Mouse (Mus musculus) heart, postnatal 0 days (tissue): ENCODE measurements at regions not wholly inside any gene's neighbourhood (a gene's known extent, or its start where the extent isn't known, plus 50 kb on each side); places are given as distances from the start of the nearest gene placed in this dataset.

Experiments used
- ATAC-seq: fragments of 200-750 bp; cut with Nextera tagmentation; 2 replicates; pipeline ENCODE4 v1.8.0; 2017; ENCODE audit warnings: low read depth, moderate number of reproducible peaks, moderate library complexity; ENCODE audit not compliant: insufficient read depth
- DNase-seq: peaks from one replicate; pipeline ENCODE4 v3.0.0-alpha.2; 2016; ENCODE audit warnings: low spot score
- H3K27ac ChIP-seq: fragments of 300-500 bp; sonication (generic); 2 replicates; pipeline ENCODE4 v1.5.1; 2014; ENCODE audit warnings: low read depth, mild to moderate bottlenecking
- H3K27me3 ChIP-seq: fragments of 300-500 bp; sonication (generic); 2 replicates; pipeline ENCODE4 v1.6.1; 2014; ENCODE audit warnings: low read length, mixed read lengths; ENCODE audit not compliant: control insufficient read depth, insufficient read depth
- H3K36me3 ChIP-seq: fragments of 300-500 bp; sonication (generic); replicated peaks from 2 replicates; pipeline ENCODE4 v1.6.1; 2014; ENCODE audit warnings: low read length, mixed read lengths; ENCODE audit not compliant: control insufficient read depth, insufficient read depth
- H3K4me1 ChIP-seq: fragments of 300-500 bp; sonication (generic); 2 replicates; pipeline ENCODE4 v1.6.1; 2014; ENCODE audit warnings: antibody characterized with exemption; ENCODE audit not compliant: control insufficient read depth, insufficient read depth
- H3K4me2 ChIP-seq: fragments of 300-500 bp; sonication (generic); 2 replicates; pipeline ENCODE4 v1.6.1; 2014; ENCODE audit warnings: low read depth, mild to moderate bottlenecking, low read length, moderate library complexity
- H3K4me3 ChIP-seq: fragments of 300-500 bp; sonication (generic); 2 replicates; pipeline ENCODE4 v1.5.1; 2014; ENCODE audit warnings: low read depth, low read length
- H3K9ac ChIP-seq: fragments of 300-500 bp; sonication (generic); replicated peaks from 2 replicates; pipeline ENCODE4 v1.6.1; 2014; ENCODE audit warnings: low read depth, low read length, mixed read lengths
- H3K9me3 ChIP-seq: fragments of 300-500 bp; sonication (generic); replicated peaks from 2 replicates; pipeline ENCODE4 v1.6.1; 2016; ENCODE audit warnings: low read length; ENCODE audit not compliant: control insufficient read depth
- CTCF ChIP-seq: IDR thresholded peaks from 2 replicates; pipeline ENCODE4 v1.5.1; 2016; ENCODE audit warnings: antibody characterized with exemption, control low read depth, low read depth
- EP300 ChIP-seq: IDR thresholded peaks from 2 replicates; pipeline ENCODE4 v1.6.1; 2016; ENCODE audit warnings: antibody characterized with exemption, low read depth
- WGBS: fragments of 180-500 bp; shearing (Covaris S2); extraction: QIAGEN DNeasy Blood & Tissue Kit; methylation state at CpG from one replicate; pipeline ENCODE4 v1.1.7; 2014; 5-methylcytosine and 5-hydroxymethylcytosine counted together

DNA sequence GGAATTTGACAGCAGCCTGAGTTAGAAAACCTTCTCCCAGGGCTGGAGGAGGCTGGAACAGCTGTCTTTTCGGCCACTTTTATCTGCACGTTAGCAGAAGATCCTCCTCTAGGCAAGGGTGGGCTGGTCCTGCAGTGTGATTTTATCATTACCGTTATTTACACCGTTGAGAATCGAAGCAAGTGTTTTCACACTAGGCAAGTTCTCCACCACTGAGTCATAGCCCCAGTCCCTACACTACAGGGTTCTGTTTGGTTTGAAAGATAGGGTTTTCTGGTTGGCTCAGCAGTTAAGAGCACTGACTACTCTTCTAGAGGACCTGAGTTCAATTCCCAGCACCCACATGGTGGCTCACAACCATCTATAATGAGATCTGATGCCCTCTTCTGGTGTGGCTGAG, 58.9 kb upstream of the Osbpl8 start:
- no peak overlapping the region for H3K4me2 ChIP-seq
- no peaks in the 10 kb centered on the region for H3K36me3 ChIP-seq
- ATAC-seq (no peak), DNase-seq (no peak)
- TF ChIP-seq CTCF = no peak
- H3K4me1 ChIP-seq = peaks cover 11% of the 10 kb centered on the region; the same call in 1 of the 2 replicates
- no peak overlapping the region for H3K9ac ChIP-seq
- 88% methylated on average over 5 of the region's 5 CpGs for WGBS
- no peaks in the 10 kb centered on the region for H3K27me3 ChIP-seq
- H3K27ac ChIP-seq = no peak overlapping the region
- H3K9me3 ChIP-seq = no peaks in the 10 kb centered on the region
- H3K4me3 ChIP-seq = no peak overlapping the region

DNA sequence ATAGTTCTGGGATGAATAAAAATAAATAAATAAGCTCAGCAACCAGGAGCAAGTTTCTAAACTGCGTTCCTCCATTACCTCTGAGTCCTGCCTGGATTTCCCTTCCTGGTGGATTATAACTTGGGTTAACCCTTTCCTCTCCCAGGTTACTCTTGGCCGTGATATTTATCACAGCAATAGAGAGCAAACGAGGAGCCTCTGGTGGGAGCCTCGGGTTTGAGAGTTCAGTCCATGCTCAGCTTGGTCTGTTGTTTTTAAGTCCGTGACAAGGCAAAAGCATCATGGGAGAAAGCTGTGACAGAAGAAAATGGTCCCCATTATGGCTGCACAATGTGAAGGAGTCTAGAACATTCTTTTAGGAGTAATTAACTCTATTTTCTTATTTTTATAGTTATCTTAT, 61.0 kb upstream of the Osbpl8 start:
- no peak for DNase-seq

DNA sequence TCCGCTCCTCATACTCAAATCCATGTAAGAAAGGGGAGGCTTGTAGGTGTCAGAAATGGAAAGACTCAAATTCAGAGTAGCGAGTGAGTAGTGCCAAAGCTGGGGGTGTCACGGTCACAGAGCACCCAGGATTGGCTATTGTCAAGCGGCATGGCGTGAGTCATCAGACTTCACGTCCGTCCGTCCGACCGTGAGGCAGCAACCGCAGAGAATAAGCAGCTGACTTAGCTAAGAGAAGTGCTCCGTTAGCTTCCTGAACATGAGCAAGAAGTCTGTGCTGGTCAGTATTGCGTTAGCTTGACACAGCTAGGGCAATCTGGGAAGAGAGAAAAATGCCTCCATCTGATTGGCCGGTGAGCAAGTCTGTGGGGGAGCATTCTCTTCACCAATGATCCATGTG, 61.5 kb upstream of the Osbpl8 start:
- no peak for TF ChIP-seq EP300
- TF ChIP-seq CTCF = no peak
- Histone ChIP-seq H3K4me2 (peak overlapping the region; percentile 54), H3K9ac (no peak overlapping the region), H3K27ac (peak overlapping the region; percentile 64), H3K27me3 (no peaks in the 10 kb centered on the region), H3K4me1 (peaks cover 8% of the 10 kb centered on the region; the same call in 1 of the 2 replicates), H3K9me3 (no peaks in the 10 kb centered on the region), H3K4me3 (peak overlapping the region; percentile 25), H3K36me3 (no peaks in the 10 kb centered on the region)
- DNase-seq (no peak), ATAC-seq (peak; percentile 22; the same call in 1 of the 2 replicates)
- WGBS = 59% methylated on average over 14 of the region's 14 CpGs

More for the DNA sequence above, 61.0 kb upstream of the Osbpl8 start:
- Histone ChIP-seq H3K9ac (no peak overlapping the region), H3K4me1 (peaks cover 8% of the 10 kb centered on the region; the same call in 1 of the 2 replicates), H3K27ac (peak overlapping the region; percentile 64), H3K4me3 (peak overlapping the region; percentile 25; the same call in 1 of the 2 replicates), H3K4me2 (peak overlapping the region; percentile 54), H3K9me3 (no peaks in the 10 kb centered on the region), H3K36me3 (no peaks in the 10 kb centered on the region), H3K27me3 (no peaks in the 10 kb centered on the region)
- WGBS = 75% methylated on average over 5 of the region's 5 CpGs
- no peak for ATAC-seq
- TF ChIP-seq CTCF (no peak), EP300 (no peak)

DNA sequence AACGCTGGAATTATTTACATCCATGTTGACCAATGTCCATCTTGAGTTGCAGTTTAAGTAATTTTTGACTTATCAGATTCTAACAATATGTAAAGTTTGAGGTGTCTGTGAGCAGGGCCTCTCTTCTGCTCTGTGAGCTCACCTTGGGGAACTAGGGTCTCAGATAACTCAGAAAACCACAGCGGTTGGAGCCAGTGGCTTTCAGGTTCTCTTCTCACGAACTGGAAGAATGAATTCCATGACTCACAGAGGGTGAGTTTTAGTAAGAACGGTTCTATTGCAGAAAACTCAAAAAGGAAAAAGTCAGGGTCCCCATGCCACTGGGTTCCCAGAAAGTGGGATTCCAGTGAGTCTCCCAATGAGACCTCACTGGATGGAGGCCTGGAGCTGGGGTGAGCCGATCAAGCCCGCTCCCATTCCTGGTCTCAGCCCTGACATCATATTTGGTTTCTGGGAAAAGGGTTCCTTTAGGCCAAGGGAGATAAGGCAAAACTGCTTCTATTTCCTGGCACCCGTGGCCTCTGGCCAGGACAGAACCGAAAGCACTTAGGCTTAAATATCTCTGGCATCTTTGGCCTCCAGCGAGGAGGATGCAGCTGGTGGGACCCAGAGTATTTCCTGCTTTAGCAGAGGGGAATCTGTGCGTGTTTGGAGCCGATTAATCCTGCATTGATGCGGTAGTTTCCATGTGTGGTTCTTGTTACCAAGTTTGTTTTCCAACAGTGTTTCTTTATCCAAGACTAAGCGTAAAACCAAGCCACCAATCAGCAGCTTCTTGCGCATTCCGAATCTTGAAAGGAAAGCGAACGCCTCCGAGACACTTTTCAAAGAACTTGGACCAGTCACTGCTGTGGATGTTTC, 62.4 kb upstream of the Osbpl8 start:
- 34% methylated on average over 18 of the region's 18 CpGs for WGBS
- Histone ChIP-seq H3K9ac (0 out of 2 replicates have a peak overlapping the region, but pooled peaks have one; percentile 1), H3K27ac (peak overlapping the region; percentile 64), H3K4me2 (peak overlapping the region; percentile 54), H3K9me3 (no peaks in the 10 kb centered on the region), H3K27me3 (no peaks in the 10 kb centered on the region), H3K4me1 (peaks cover 9% of the 10 kb centered on the region; the same call in 1 of the 2 replicates), H3K4me3 (peak overlapping the region; percentile 25), H3K36me3 (no peaks in the 10 kb centered on the region)
- DNase-seq (peak; percentile 84), ATAC-seq (peak; percentile 76)
- no peak for TF ChIP-seq CTCF
- TF ChIP-seq EP300 = peak; percentile 96

DNA sequence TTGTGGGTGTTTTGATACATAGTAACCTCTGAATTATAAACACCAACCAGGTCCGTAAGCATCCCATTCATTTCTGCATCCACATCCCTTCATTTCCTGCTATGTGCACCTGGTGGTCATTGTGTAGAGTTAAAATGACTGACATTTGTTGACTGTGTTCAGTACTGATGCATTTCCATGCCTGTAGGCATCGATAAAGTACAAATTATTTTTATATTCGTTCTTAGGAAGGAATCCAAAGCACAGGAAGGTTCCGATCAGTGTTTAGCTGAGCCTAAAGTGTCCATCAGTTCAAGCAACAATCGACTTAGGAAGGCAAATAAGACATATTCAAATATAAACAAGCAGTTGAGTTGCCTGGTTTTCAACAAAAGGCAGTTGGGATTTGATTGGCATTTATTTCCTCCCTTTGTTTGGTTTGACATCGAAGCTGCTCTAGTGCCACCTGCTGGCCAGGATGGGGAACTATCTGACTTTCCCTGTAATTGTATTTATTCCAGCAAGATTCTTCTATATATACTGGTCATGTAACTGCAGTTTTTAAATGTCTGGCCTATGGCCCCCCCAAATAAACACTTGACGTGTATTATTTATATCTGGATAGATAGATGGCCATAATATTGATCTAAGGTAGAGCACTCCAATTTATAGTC, 64.6 kb upstream of the Osbpl8 start:
- Histone ChIP-seq H3K27ac (peak overlapping the region; percentile 36; the same call in 1 of the 2 replicates), H3K27me3 (no peaks in the 10 kb centered on the region), H3K4me2 (no peak overlapping the region), H3K4me3 (no peak overlapping the region), H3K9ac (no peak overlapping the region), H3K9me3 (no peaks in the 10 kb centered on the region), H3K36me3 (no peaks in the 10 kb centered on the region), H3K4me1 (peaks cover 13% of the 10 kb centered on the region; the same call in 1 of the 2 replicates)
- TF ChIP-seq EP300 (no peak; the same call in 1 of the 2 replicates), CTCF (peak; percentile 90)
- ATAC-seq = peak; percentile 28; the same call in 1 of the 2 replicates
- 34% methylated on average over 7 of the region's 7 CpGs for WGBS
- peak; percentile 94 for DNase-seq
